Mouse (Mus musculus) stomach, embryonic 14.5 days (tissue): ENCODE data around the gene Tshb. TPM values are rescaled to one million over a fixed set of nuclear protein-coding genes. Genes with fewer than 3 reads are reported as not detected.

ENCODE experiments used
- ATAC-seq: fragments of 200-750 bp; cut with Nextera tagmentation; 2 replicates; pipeline ENCODE4 v1.8.0; 2017; ENCODE audit warnings: low read depth, moderate TSS enrichment; ENCODE audit not compliant: insufficient number of reproducible peaks, insufficient read depth, low FRiP score
- H3K27ac ChIP-seq: fragments of 300-500 bp; sonication (generic); 2 replicates; pipeline ENCODE4 v1.5.1; 2014; ENCODE audit warnings: mild to moderate bottlenecking, low read length, moderate library complexity, mixed read lengths
- H3K27me3 ChIP-seq: fragments of 300-500 bp; sonication (generic); 2 replicates; pipeline ENCODE4 v1.6.1; 2014; ENCODE audit warnings: low read length, control low read depth, mixed read lengths; ENCODE audit not compliant: control insufficient read depth, insufficient read depth
- H3K36me3 ChIP-seq: fragments of 300-500 bp; sonication (generic); 2 replicates; pipeline ENCODE4 v1.6.1; 2014; ENCODE audit warnings: mild to moderate bottlenecking, control low read depth, low read length, moderate library complexity, mixed read lengths; ENCODE audit not compliant: control insufficient read depth, insufficient read depth
- H3K4me1 ChIP-seq: fragments of 300-500 bp; sonication (generic); 2 replicates; pipeline ENCODE4 v1.6.1; 2014; ENCODE audit warnings: low read length, control low read depth, mixed read lengths; ENCODE audit not compliant: control insufficient read depth, insufficient read depth
- H3K4me2 ChIP-seq: fragments of 300-500 bp; sonication (generic); replicated peaks from 2 replicates; pipeline ENCODE4 v1.6.1; 2014; ENCODE audit warnings: low read depth, low read length, control low read depth
- H3K4me3 ChIP-seq: fragments of 300-500 bp; sonication (generic); 2 replicates; pipeline ENCODE4 v1.5.1; 2014; ENCODE audit warnings: low read depth, low read length, control low read depth
- H3K9ac ChIP-seq: fragments of 300-500 bp; sonication (generic); replicated peaks from 2 replicates; pipeline ENCODE4 v1.6.1; 2014; ENCODE audit warnings: low read depth, mild to moderate bottlenecking, control low read depth, low read length, moderate library complexity, mixed read lengths
- H3K9me3 ChIP-seq: fragments of 300-500 bp; sonication (generic); 2 replicates; pipeline ENCODE4 v1.6.1; 2016; ENCODE audit warnings: low read depth, low read length, control low read depth; ENCODE audit not compliant: control insufficient read depth
- WGBS: fragments of 180-500 bp; shearing (Covaris S2); extraction: QIAGEN DNeasy Blood & Tissue Kit; methylation state at CpG from one replicate; pipeline ENCODE4 v1.1.7; 2014; 5-methylcytosine and 5-hydroxymethylcytosine counted together
- polyA plus RNA-seq: library from polyadenylated mRNA; unstranded; fragments of >200 nt; fragmentation: Nextera tagmentation; extraction: Ambion mirVana; gene quantifications from 2 replicates; pipeline ENCODE4 v1.2.1, GENCODE M21; 2014

Tshb gene
- polyA plus RNA-seq, 1 experiment from 2014 or later, result 0.25 TPM

DNA sequence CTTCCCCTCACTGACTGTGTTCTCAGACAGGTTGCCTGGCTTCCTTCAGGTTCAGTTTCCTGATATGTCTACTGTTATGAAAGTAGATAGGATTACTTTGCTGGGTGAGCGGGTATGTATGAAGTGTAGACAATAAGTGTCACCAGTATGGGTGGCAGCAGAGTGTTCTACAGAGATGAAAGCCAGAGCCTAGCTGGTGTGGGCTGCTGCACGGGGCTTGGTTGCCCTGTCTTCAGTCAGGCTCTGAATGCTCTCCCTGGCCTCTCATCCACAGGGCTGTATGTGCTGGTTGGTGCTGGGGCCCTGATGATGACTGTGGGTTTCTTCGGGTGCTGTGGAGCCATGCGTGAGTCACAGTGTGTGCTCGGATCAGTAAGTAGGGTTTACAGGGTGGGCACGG lies 25.5 kb downstream of the Tshb start:
- no peaks in the 10 kb centered on the region for H3K9me3 ChIP-seq
- no peaks in the 10 kb centered on the region; the same call in 1 of the 2 replicates for H3K36me3 ChIP-seq
- 85% methylated on average over 6 of the region's 6 CpGs for WGBS
- H3K9ac ChIP-seq, result no peak overlapping the region
- no peak overlapping the region for H3K4me3 ChIP-seq
- H3K4me2 ChIP-seq, result no peak overlapping the region
- H3K27me3 ChIP-seq, result no peaks in the 10 kb centered on the region
- H3K27ac ChIP-seq, result no peak overlapping the region
- no peaks in the 10 kb centered on the region for H3K4me1 ChIP-seq
- ATAC-seq, result no peak

DNA sequence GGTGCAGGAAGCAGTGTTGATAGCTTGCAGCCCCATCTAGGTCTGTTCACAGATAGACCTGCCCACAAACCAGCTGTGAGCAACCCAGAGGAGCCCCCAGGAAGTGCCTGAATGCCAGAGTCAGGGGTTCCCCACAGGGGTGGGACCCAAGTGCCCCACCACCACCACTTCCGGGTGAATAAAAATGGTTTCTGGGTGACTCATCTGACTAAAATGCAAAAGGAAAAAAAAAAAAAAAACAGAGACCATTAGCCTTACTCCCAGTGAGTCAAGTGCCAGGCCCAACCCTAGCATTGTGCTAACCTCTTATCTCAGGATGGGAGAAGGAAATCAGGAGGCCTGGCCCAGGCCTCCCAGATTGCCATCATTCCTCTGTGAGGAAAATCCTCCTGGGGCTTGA lies 26.7 kb downstream of the Tshb start:
- WGBS, result 38% methylated on average over 1 of the region's 1 CpGs
- Histone ChIP-seq H3K4me3 (no peak overlapping the region), H3K36me3 (no peaks in the 10 kb centered on the region; the same call in 1 of the 2 replicates)

DNA sequence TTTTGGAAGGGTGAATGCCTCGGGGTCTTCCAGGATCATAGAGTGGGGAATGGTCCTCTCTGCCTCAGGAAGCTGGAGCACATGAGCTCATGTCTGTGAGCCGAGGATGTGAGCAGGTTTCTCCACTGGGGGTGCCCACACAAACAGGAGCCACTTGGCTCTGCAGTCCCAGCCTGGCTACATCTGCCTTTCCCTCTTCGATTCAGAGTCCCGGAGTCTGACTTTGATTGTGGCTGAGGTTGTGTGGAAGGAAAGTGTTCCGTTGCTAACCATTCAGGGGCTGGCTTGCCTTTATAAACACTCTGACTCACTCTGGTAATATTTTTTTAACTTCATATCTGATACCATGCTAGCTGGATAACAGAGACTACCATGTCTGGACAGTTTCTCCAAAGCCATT lies 30.1 kb downstream of the Tshb start:
- WGBS, result 64% methylated on average over 5 of the region's 5 CpGs
- Histone ChIP-seq H3K4me2 (no peak overlapping the region), H3K9ac (no peak overlapping the region), H3K9me3 (no peaks in the 10 kb centered on the region), H3K36me3 (no peaks in the 10 kb centered on the region; the same call in 1 of the 2 replicates), H3K27me3 (no peaks in the 10 kb centered on the region), H3K4me3 (no peak overlapping the region), H3K4me1 (no peaks in the 10 kb centered on the region), H3K27ac (no peak overlapping the region)
- ATAC-seq, result no peak

More for the DNA sequence above, 26.7 kb downstream of the Tshb start:
- Histone ChIP-seq H3K4me2 (no peak overlapping the region), H3K9ac (no peak overlapping the region), H3K27me3 (no peaks in the 10 kb centered on the region), H3K4me1 (no peaks in the 10 kb centered on the region), H3K27ac (no peak overlapping the region), H3K9me3 (no peaks in the 10 kb centered on the region)
- 0 out of 2 replicates have a peak, but pooled peaks have one; percentile 48 for ATAC-seq

DNA sequence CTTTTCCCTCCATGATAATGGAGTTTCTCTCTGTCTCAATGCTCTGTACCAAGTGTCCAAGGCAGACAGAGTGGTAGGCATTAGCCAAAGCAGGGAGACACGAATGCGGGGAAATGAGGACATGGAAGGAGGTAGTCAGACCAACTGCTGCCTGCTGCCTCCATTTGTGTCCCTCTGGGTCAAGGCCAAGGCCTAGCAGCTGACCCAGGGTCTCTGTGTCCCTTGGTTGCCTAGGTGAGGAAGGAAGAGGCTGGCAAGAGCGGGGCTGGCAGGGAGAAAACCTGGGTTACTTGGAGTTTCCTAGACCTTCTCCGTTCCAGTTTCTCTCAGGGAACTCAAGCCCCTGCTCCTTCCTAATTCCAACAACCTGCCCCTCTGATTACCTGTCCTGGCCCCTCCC lies 30.5 kb downstream of the Tshb start:
- Histone ChIP-seq H3K9ac (no peak overlapping the region), H3K4me3 (no peak overlapping the region), H3K36me3 (no peaks in the 10 kb centered on the region; the same call in 1 of the 2 replicates), H3K27me3 (no peaks in the 10 kb centered on the region), H3K4me1 (no peaks in the 10 kb centered on the region), H3K4me2 (no peak overlapping the region), H3K9me3 (no peaks in the 10 kb centered on the region), H3K27ac (no peak overlapping the region)
- no peak for ATAC-seq
- WGBS, result 96% methylated on average over 4 of the region's 4 CpGs

DNA sequence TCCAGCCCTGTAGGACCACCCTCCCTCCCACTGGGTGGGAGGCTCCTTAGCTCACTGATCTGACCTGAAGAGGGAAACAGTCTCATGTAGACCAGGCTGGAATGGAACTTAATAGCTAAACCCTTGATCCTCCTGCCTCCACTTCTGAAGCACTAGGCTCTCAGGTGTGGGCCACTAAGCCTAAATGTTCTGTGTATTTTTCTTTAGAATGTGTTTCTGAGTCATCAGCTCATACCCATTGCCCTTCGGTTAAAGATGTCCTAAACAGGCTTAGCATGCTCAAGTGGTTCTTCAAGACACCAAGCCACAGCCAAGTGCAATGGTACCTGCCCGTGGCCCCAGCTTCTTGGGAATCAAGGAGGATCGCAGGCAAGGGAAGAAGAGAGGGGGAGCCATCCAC lies 31.0 kb downstream of the Tshb start:
- WGBS, result 88% methylated on average over 3 of the region's 3 CpGs
- Histone ChIP-seq H3K27ac (no peak overlapping the region), H3K4me3 (no peak overlapping the region), H3K9ac (no peak overlapping the region), H3K27me3 (no peaks in the 10 kb centered on the region), H3K4me2 (no peak overlapping the region), H3K36me3 (no peaks in the 10 kb centered on the region; the same call in 1 of the 2 replicates), H3K4me1 (no peaks in the 10 kb centered on the region), H3K9me3 (no peaks in the 10 kb centered on the region)
- no peak for ATAC-seq

DNA sequence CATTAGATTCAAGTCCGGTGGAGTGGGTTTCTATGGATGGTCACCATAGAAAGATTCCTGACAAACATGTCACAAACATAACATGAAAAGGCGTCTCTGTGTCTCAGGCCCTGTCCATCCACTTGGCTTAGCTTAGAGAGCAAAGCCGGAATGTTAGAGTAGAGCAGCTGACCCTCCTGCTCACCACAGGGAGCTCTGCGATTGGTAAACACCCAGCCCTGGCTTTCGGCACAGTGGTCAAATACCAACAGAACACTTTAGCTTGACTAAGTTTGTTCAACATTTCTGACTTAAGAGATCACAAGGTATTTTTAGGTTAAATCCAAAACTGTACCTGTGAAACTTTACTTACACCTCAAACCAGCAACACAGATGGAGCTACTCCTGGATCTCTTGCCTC lies 31.4 kb downstream of the Tshb start:
- H3K36me3 ChIP-seq, result no peaks in the 10 kb centered on the region; the same call in 1 of the 2 replicates
- H3K4me1 ChIP-seq, result no peaks in the 10 kb centered on the region
- WGBS, result 73% methylated on average over 5 of the region's 5 CpGs
- H3K9ac ChIP-seq, result no peak overlapping the region
- H3K4me3 ChIP-seq, result no peak overlapping the region
- H3K4me2 ChIP-seq, result no peak overlapping the region
- no peaks in the 10 kb centered on the region for H3K9me3 ChIP-seq
- H3K27ac ChIP-seq, result no peak overlapping the region
- no peaks in the 10 kb centered on the region for H3K27me3 ChIP-seq
- no peak for ATAC-seq

DNA sequence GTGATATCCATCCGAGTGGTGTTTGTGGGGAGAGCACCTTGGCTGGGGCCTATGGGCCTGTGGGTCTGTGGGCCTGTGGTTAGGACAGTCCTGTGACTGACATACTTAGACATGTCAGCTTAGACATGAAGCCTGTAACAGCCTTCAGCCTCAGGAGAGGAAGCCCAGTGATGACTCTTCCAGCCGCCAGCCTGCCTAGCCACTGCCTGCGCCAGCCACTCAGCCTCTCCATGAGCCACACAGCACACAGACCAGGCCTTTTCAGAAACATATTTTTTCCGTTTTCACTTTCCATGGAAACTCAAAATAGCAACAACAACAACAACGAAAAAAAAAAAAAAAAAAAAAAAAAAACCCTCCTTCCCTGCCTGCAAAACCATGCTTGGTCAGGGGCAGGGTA lies 33.8 kb downstream of the Tshb start:
- Histone ChIP-seq H3K9ac (no peak overlapping the region), H3K27ac (no peak overlapping the region), H3K36me3 (no peaks in the 10 kb centered on the region; the same call in 1 of the 2 replicates), H3K9me3 (no peaks in the 10 kb centered on the region), H3K4me1 (peaks cover 6% of the 10 kb centered on the region; the same call in 1 of the 2 replicates), H3K4me2 (no peak overlapping the region), H3K27me3 (no peaks in the 10 kb centered on the region), H3K4me3 (no peak overlapping the region)
- no peak for ATAC-seq
- WGBS, result 90% methylated on average over 5 of the region's 5 CpGs

DNA sequence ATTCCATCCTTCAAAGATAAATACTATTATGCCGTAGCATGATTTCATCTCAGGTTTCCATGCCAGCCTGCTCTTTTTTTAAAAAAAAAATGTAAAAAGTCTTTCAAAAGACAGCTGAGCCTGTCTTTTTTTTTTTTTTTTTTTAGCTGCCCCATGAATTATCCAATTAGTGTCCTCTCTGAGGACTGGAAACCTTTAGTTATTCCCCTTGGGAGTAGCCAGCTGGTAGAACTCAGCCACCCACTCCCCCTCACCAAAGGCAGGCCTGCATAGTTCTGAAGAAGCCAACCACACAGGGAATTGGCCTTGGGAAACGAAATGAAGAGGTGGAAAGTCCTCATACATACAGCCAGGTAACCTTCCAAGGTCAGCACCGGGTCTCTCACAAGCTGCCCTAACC lies 34.5 kb downstream of the Tshb start:
- Histone ChIP-seq H3K4me3 (no peak overlapping the region), H3K36me3 (no peaks in the 10 kb centered on the region; the same call in 1 of the 2 replicates), H3K4me1 (peaks cover 6% of the 10 kb centered on the region; the same call in 1 of the 2 replicates), H3K27me3 (no peaks in the 10 kb centered on the region), H3K27ac (no peak overlapping the region), H3K4me2 (no peak overlapping the region), H3K9me3 (no peaks in the 10 kb centered on the region), H3K9ac (no peak overlapping the region)
- 55% methylated on average over 3 of the region's 3 CpGs for WGBS
- ATAC-seq, result no peak

DNA sequence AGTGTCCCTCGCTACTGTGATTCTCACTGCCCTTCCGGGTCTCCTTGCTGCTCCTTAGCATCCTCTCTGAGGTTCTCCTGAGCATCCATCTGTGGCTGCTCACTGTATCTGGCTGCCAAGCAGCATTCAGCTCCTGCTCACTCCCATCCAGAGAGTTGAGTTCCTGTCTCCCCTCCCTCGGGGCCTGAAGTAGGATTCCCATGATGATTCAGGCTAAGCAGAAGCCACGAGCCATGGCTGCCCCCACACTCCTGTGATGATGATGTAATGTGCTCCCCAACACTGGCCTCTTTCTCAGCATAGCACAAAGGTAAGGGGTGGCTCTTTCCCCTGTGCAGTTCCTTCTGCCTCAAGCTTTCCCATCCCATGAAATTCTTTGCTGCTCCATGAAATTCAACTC lies 36.3 kb downstream of the Tshb start:
- whole genome bisulfite sequencing, result 81% methylated on average over 4 of the region's 4 CpGs
- ATAC-seq, result no peak

More for the DNA sequence above, 36.3 kb downstream of the Tshb start:
- Histone ChIP-seq H3K36me3 (no peaks in the 10 kb centered on the region), H3K27ac (no peak overlapping the region), H3K4me3 (no peak overlapping the region), H3K27me3 (no peaks in the 10 kb centered on the region), H3K4me2 (no peak overlapping the region), H3K9ac (no peak overlapping the region), H3K4me1 (peaks cover 10% of the 10 kb centered on the region; the same call in 1 of the 2 replicates), H3K9me3 (no peaks in the 10 kb centered on the region)
